Mouse (Mus musculus): ENCODE measurements around the gene Ndrg3. TPM values are rescaled to one million over a fixed set of nuclear protein-coding genes. Genes with fewer than 3 reads are reported as not detected.
"Not testable (repeated sequence)": the region's sequence is repeated elsewhere in the genome, so short reads cannot be mapped to it uniquely, and the experiment has no call there.

Ndrg3 gene
- polyA plus RNA-seq, 1 experiment from 2014 or later, result 44.6 TPM

- Histone ChIP-seq H3K27ac (ENCODE audit: low read length) (no peak overlapping the region), H3K4me2 (ENCODE audit: low read depth, low read length) (no peak overlapping the region), H3K4me3 (ENCODE audit: low read length) (no peak overlapping the region), H3K36me3 (ENCODE audit: control insufficient read depth, insufficient read depth, low read length) (no peaks in the 10 kb centered on the region), H3K4me1 (replicated peaks; ENCODE audit: control insufficient read depth, insufficient read depth, low read length) (no peaks in the 10 kb centered on the region; the same call in 1 of the 2 replicates), H3K9me3 (ENCODE audit: control insufficient read depth, low read length) (no peaks in the 10 kb centered on the region), H3K9ac (ENCODE audit: low read length) (no peak overlapping the region), H3K27me3 (ENCODE audit: control insufficient read depth, insufficient read depth, low read depth, low read length) (no peaks in the 10 kb centered on the region)
- ATAC-seq (ENCODE audit: low read depth), result no peak
- WGBS, result 68% methylated on average over 7 of the region's 7 CpGs
Measured at GRCm38 (mm10) chr2:156956306-156956705, 35.5 kb downstream of the Ndrg3 start.

GRCm38 (mm10) chr2:156954463-156954862, 37.4 kb downstream of the Ndrg3 start:
- H3K4me1 ChIP-seq (replicated peaks; ENCODE audit: control insufficient read depth, insufficient read depth, low read length), result no peaks in the 10 kb centered on the region; the same call in 1 of the 2 replicates
- H3K4me2 ChIP-seq (ENCODE audit: low read depth, low read length), result no peak overlapping the region
- 87% methylated on average over 5 of the region's 5 CpGs for WGBS
- no peaks in the 10 kb centered on the region for H3K9me3 ChIP-seq (ENCODE audit: control insufficient read depth, low read length)
- H3K27ac ChIP-seq (ENCODE audit: low read length), result no peak overlapping the region
- H3K36me3 ChIP-seq (ENCODE audit: control insufficient read depth, insufficient read depth, low read length), result no peaks in the 10 kb centered on the region
- H3K9ac ChIP-seq (ENCODE audit: low read length), result no peak overlapping the region
- no peak overlapping the region for H3K4me3 ChIP-seq (ENCODE audit: low read length)
- no peaks in the 10 kb centered on the region for H3K27me3 ChIP-seq (ENCODE audit: control insufficient read depth, insufficient read depth, low read depth, low read length)
- ATAC-seq (ENCODE audit: low read depth), result no peak

- H3K4me3 ChIP-seq (ENCODE audit: low read length), result no peak overlapping the region
- H3K4me2 ChIP-seq (ENCODE audit: low read depth, low read length), result no peak overlapping the region
- no peak overlapping the region for H3K9ac ChIP-seq (ENCODE audit: low read length)
- H3K4me1 ChIP-seq (replicated peaks; ENCODE audit: control insufficient read depth, insufficient read depth, low read length), result no peaks in the 10 kb centered on the region
- ATAC-seq (ENCODE audit: low read depth), result no peak
- H3K36me3 ChIP-seq (ENCODE audit: control insufficient read depth, insufficient read depth, low read length), result no peaks in the 10 kb centered on the region; the same call in 1 of the 2 replicates
- no peaks in the 10 kb centered on the region for H3K9me3 ChIP-seq (ENCODE audit: control insufficient read depth, low read length)
- H3K27ac ChIP-seq (ENCODE audit: low read length), result no peak overlapping the region
- no peaks in the 10 kb centered on the region for H3K27me3 ChIP-seq (ENCODE audit: control insufficient read depth, insufficient read depth, low read depth, low read length)
- 70% methylated on average over 10 of the region's 10 CpGs for WGBS
Measured at GRCm38 (mm10) chr2:156951301-156952094, 40.4 kb downstream of the Ndrg3 start.

- H3K4me3 ChIP-seq (ENCODE audit: low read length), result no peak overlapping the region
- H3K27ac ChIP-seq (ENCODE audit: low read length), result no peak overlapping the region
- H3K9me3 ChIP-seq (ENCODE audit: control insufficient read depth, low read length), result no peaks in the 10 kb centered on the region
- H3K9ac ChIP-seq (ENCODE audit: low read length), result no peak overlapping the region
- WGBS, result 95% methylated on average over 3 of the region's 3 CpGs
- H3K36me3 ChIP-seq (ENCODE audit: control insufficient read depth, insufficient read depth, low read length), result no peaks in the 10 kb centered on the region; the same call in 1 of the 2 replicates
- no peaks in the 10 kb centered on the region for H3K4me1 ChIP-seq (replicated peaks; ENCODE audit: control insufficient read depth, insufficient read depth, low read length)
- no peak overlapping the region for H3K4me2 ChIP-seq (ENCODE audit: low read depth, low read length)
- no peak for ATAC-seq (ENCODE audit: low read depth)
- no peaks in the 10 kb centered on the region for H3K27me3 ChIP-seq (ENCODE audit: control insufficient read depth, insufficient read depth, low read depth, low read length)
Measured at GRCm38 (mm10) chr2:156950816-156951215, 41.0 kb downstream of the Ndrg3 start.

GRCm38 (mm10) chr2:156941523-156941922, 50.3 kb downstream of the Ndrg3 start:
- not testable (repeated sequence) for H3K4me3 ChIP-seq (ENCODE audit: low read length); H3K27ac ChIP-seq (ENCODE audit: low read length); ATAC-seq (ENCODE audit: low read depth); H3K4me2 ChIP-seq (ENCODE audit: low read depth, low read length); H3K4me1 ChIP-seq (replicated peaks; ENCODE audit: control insufficient read depth, insufficient read depth, low read length); H3K36me3 ChIP-seq (ENCODE audit: control insufficient read depth, insufficient read depth, low read length); H3K9me3 ChIP-seq (ENCODE audit: control insufficient read depth, low read length); H3K9ac ChIP-seq (ENCODE audit: low read length); H3K27me3 ChIP-seq (ENCODE audit: control insufficient read depth, insufficient read depth, low read depth, low read length)
- WGBS, result 64% methylated on average over 9 of the region's 9 CpGs

GRCm38 (mm10) chr2:156939926-156940325, 51.9 kb downstream of the Ndrg3 start:
- not testable (repeated sequence) for ATAC-seq (ENCODE audit: low read depth); H3K9ac ChIP-seq (ENCODE audit: low read length); H3K27ac ChIP-seq (ENCODE audit: low read length); H3K4me2 ChIP-seq (ENCODE audit: low read depth, low read length); H3K27me3 ChIP-seq (ENCODE audit: control insufficient read depth, insufficient read depth, low read depth, low read length); H3K36me3 ChIP-seq (ENCODE audit: control insufficient read depth, insufficient read depth, low read length); H3K4me1 ChIP-seq (replicated peaks; ENCODE audit: control insufficient read depth, insufficient read depth, low read length); H3K9me3 ChIP-seq (ENCODE audit: control insufficient read depth, low read length); H3K4me3 ChIP-seq (ENCODE audit: low read length)
- 68% methylated on average over 6 of the region's 6 CpGs for WGBS

- H3K36me3 ChIP-seq (ENCODE audit: control insufficient read depth, insufficient read depth, low read length), result no peaks in the 10 kb centered on the region
- H3K27me3 ChIP-seq (ENCODE audit: control insufficient read depth, insufficient read depth, low read depth, low read length), result no peaks in the 10 kb centered on the region
- H3K4me2 ChIP-seq (ENCODE audit: low read depth, low read length), result no peak overlapping the region
- H3K27ac ChIP-seq (ENCODE audit: low read length), result no peak overlapping the region; the same call in 1 of the 2 replicates
- WGBS, result 70% methylated on average over 2 of the region's 2 CpGs
- H3K4me1 ChIP-seq (replicated peaks; ENCODE audit: control insufficient read depth, insufficient read depth, low read length), result no peaks in the 10 kb centered on the region
- H3K9me3 ChIP-seq (ENCODE audit: control insufficient read depth, low read length), result no peaks in the 10 kb centered on the region
- no peak overlapping the region for H3K4me3 ChIP-seq (ENCODE audit: low read length)
- no peak for ATAC-seq (ENCODE audit: low read depth)
- no peak overlapping the region for H3K9ac ChIP-seq (ENCODE audit: low read length)
Measured at GRCm38 (mm10) chr2:156937795-156938194, 54.1 kb downstream of the Ndrg3 start.

GRCm38 (mm10) chr2:156935005-156935404, 56.9 kb downstream of the Ndrg3 start:
- no peak for ATAC-seq (ENCODE audit: low read depth)
- Histone ChIP-seq H3K27ac (ENCODE audit: low read length) (no peak overlapping the region), H3K9me3 (ENCODE audit: control insufficient read depth, low read length) (no peaks in the 10 kb centered on the region), H3K4me1 (replicated peaks; ENCODE audit: control insufficient read depth, insufficient read depth, low read length) (no peaks in the 10 kb centered on the region), H3K4me3 (ENCODE audit: low read length) (no peak overlapping the region), H3K36me3 (ENCODE audit: control insufficient read depth, insufficient read depth, low read length) (no peaks in the 10 kb centered on the region), H3K9ac (ENCODE audit: low read length) (no peak overlapping the region), H3K27me3 (ENCODE audit: control insufficient read depth, insufficient read depth, low read depth, low read length) (no peaks in the 10 kb centered on the region), H3K4me2 (ENCODE audit: low read depth, low read length) (no peak overlapping the region)
- WGBS, result 77% methylated on average over 6 of the region's 6 CpGs

- no peak for ATAC-seq (ENCODE audit: low read depth)
- Histone ChIP-seq H3K4me3 (ENCODE audit: low read length) (no peak overlapping the region), H3K4me2 (ENCODE audit: low read depth, low read length) (no peak overlapping the region), H3K4me1 (replicated peaks; ENCODE audit: control insufficient read depth, insufficient read depth, low read length) (no peaks in the 10 kb centered on the region), H3K36me3 (ENCODE audit: control insufficient read depth, insufficient read depth, low read length) (no peaks in the 10 kb centered on the region), H3K9me3 (ENCODE audit: control insufficient read depth, low read length) (no peaks in the 10 kb centered on the region), H3K27me3 (ENCODE audit: control insufficient read depth, insufficient read depth, low read depth, low read length) (no peaks in the 10 kb centered on the region), H3K9ac (ENCODE audit: low read length) (no peak overlapping the region), H3K27ac (ENCODE audit: low read length) (no peak overlapping the region)
- 88% methylated on average over 1 of the region's 1 CpGs for WGBS
Measured at GRCm38 (mm10) chr2:156933426-156933825, 58.4 kb downstream of the Ndrg3 start.

All from lung, embryonic 16.5 days (tissue).